9 mouse cellular contexts compared by ENCODE assay signal in the genomic region with DNA sequence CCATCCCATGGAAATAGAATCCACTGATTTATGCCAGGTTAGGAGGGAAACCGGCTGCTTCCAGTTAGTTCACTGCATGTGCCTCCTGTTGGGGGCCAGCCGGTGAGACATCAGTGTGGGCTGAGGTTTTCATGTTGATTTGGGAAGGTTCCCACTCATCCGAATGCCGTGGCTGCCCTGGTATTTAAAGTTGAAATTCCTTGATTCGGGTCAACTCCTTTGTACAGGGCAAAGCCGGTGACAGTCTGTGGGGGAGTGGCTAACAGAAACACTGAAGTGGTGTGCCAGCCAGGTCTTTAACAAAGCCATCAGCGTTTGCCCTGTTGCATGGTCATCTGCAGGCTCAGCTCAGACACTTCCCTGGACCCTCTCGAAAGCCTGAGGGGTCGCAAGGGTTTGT. TPM values are rescaled to one million over a fixed set of nuclear protein-coding genes. Genes with fewer than 3 reads are reported as not detected.
DNase-seq lines count a peak whose midpoint lies in the region; ATAC-seq and TF ChIP-seq lines count a peak whose summit lies in the region.
"Had no signal": no experiment of that assay in that cellular context is flagged by ENCODE, and none has a peak within 500 bp of the region (broad histone marks: within the 10 kb centered on the region; RNA-seq: fewer than 3 reads in every experiment).

No protein-coding gene starts in this region.

- H3K27ac ChIP-seq in heart, embryonic 10.5 days: no peak overlapping the region
- H3K27ac ChIP-seq in heart, embryonic 11.5 days (ENCODE audit: low read depth, low read length): no peak overlapping the region
- H3K27ac ChIP-seq in embryonic facial prominence, embryonic 14.5 days (replicated peaks; ENCODE audit: low read depth, low read length): no peak overlapping the region
- peak overlapping the region; percentile 63; the same call in 1 of the 2 replicates for H3K27ac ChIP-seq in kidney, postnatal 0 days
- no peak overlapping the region for H3K27ac ChIP-seq in neural tube, embryonic 11.5 days (ENCODE audit: low read depth, low read length)
- H3K27ac ChIP-seq: liver, embryonic 13.5 days had no signal

- peaks cover 5% of the 10 kb centered on the region; the same call in 1 of the 2 replicates for H3K9me3 ChIP-seq in heart, embryonic 10.5 days
- peaks cover 5% of the 10 kb centered on the region; the same call in 1 of the 2 replicates for H3K9me3 ChIP-seq in heart, embryonic 11.5 days (replicated peaks; ENCODE audit: control insufficient read depth, low read length)
- H3K9me3 ChIP-seq in embryonic facial prominence, embryonic 14.5 days (ENCODE audit: control insufficient read depth, low read length): peaks cover 6% of the 10 kb centered on the region; the same call in 1 of the 2 replicates
- no peaks in the 10 kb centered on the region for H3K9me3 ChIP-seq in kidney, postnatal 0 days (replicated peaks; ENCODE audit: low read length)
- H3K9me3 ChIP-seq in neural tube, embryonic 11.5 days (ENCODE audit: control insufficient read depth, low read length): no peaks in the 10 kb centered on the region
- H3K9me3 ChIP-seq: liver, embryonic 13.5 days had no signal

- peak; percentile 74 for DNase-seq in heart, embryonic 10.5 days (ENCODE audit: low spot score)
- peak; percentile 38 for DNase-seq in embryonic facial prominence, embryonic 14.5 days (ENCODE audit: low spot score)
- peak; percentile 84 for DNase-seq in kidney, postnatal 0 days (ENCODE audit: low spot score)
- DNase-seq in neural tube, embryonic 11.5 days (ENCODE audit: low spot score): peak; percentile 35
- no peak for DNase-seq in urinary bladder, postnatal 36 days (ENCODE audit: low spot score in 2 of 2)
- no peak for DNase-seq in layer of hippocampus, adult 18-20 months (ENCODE audit: low spot score in 2 of 2)
- DNase-seq in layer of hippocampus, postnatal 25 days (ENCODE audit: extremely low spot score in 1 of 2, low spot score in 1 of 2): no peak
- DNase-seq: liver, embryonic 13.5 days had no signal

- peaks cover 48% of the 10 kb centered on the region for H3K4me1 ChIP-seq in heart, embryonic 10.5 days
- H3K4me1 ChIP-seq in heart, embryonic 11.5 days (ENCODE audit: control insufficient read depth, insufficient read depth, low read length): peaks cover 20% of the 10 kb centered on the region
- peaks cover 30% of the 10 kb centered on the region for H3K4me1 ChIP-seq in embryonic facial prominence, embryonic 14.5 days (ENCODE audit: control insufficient read depth, insufficient read depth, low read length)
- peaks cover 26% of the 10 kb centered on the region for H3K4me1 ChIP-seq in kidney, postnatal 0 days (replicated peaks; ENCODE audit: insufficient read depth, low read length)
- peaks cover 15% of the 10 kb centered on the region for H3K4me1 ChIP-seq in neural tube, embryonic 11.5 days (ENCODE audit: control insufficient read depth, insufficient read depth, low read length)
- H3K4me1 ChIP-seq: liver, embryonic 13.5 days had no signal

- H3K36me3 ChIP-seq in heart, embryonic 10.5 days: no peaks in the 10 kb centered on the region
- H3K36me3 ChIP-seq in heart, embryonic 11.5 days (ENCODE audit: control insufficient read depth, insufficient read depth, low read length): no peaks in the 10 kb centered on the region
- no peaks in the 10 kb centered on the region for H3K36me3 ChIP-seq in embryonic facial prominence, embryonic 14.5 days (ENCODE audit: control insufficient read depth, insufficient read depth, low read length)
- no peaks in the 10 kb centered on the region for H3K36me3 ChIP-seq in kidney, postnatal 0 days (ENCODE audit: insufficient read depth, low read length)
- H3K36me3 ChIP-seq in neural tube, embryonic 11.5 days (ENCODE audit: control insufficient read depth, insufficient read depth, low read length): no peaks in the 10 kb centered on the region
- H3K36me3 ChIP-seq: liver, embryonic 13.5 days had no signal

- 40% methylated on average over 9 of the region's 9 CpGs for WGBS in heart, embryonic 10.5 days
- 37% methylated on average over 9 of the region's 9 CpGs for WGBS in heart, embryonic 11.5 days (ENCODE audit: insufficient replicate concordance)
- 17% methylated on average over 9 of the region's 9 CpGs for WGBS in embryonic facial prominence, embryonic 14.5 days
- 7% methylated on average over 9 of the region's 9 CpGs for WGBS in kidney, postnatal 0 days
- 21% methylated on average over 9 of the region's 9 CpGs for WGBS in neural tube, embryonic 11.5 days

- no peak; the same call in 1 of the 2 replicates for TF ChIP-seq CTCF in kidney, postnatal 0 days (IDR thresholded peaks at IDR 0.05; ENCODE audit: low read depth)

- H3K27me3 ChIP-seq in heart, embryonic 10.5 days (ENCODE audit: insufficient read depth, poor library complexity, severe bottlenecking): no peaks in the 10 kb centered on the region; the same call in 1 of the 2 replicates
- H3K27me3 ChIP-seq in heart, embryonic 11.5 days (ENCODE audit: control insufficient read depth, insufficient read depth, low read length): no peaks in the 10 kb centered on the region; the same call in 1 of the 2 replicates
- peaks cover 4% of the 10 kb centered on the region; the same call in 1 of the 2 replicates for H3K27me3 ChIP-seq in embryonic facial prominence, embryonic 14.5 days (replicated peaks; ENCODE audit: control insufficient read depth, insufficient read depth, low read length)
- no peaks in the 10 kb centered on the region for H3K27me3 ChIP-seq in kidney, postnatal 0 days (ENCODE audit: insufficient read depth, low read length)
- no peaks in the 10 kb centered on the region for H3K27me3 ChIP-seq in neural tube, embryonic 11.5 days (ENCODE audit: control insufficient read depth, insufficient read depth, low read length)
- H3K27me3 ChIP-seq: liver, embryonic 13.5 days had no signal

- no peak overlapping the region for H3K4me3 ChIP-seq in heart, embryonic 10.5 days
- H3K4me3 ChIP-seq in heart, embryonic 11.5 days (ENCODE audit: low read depth, low read length): no peak overlapping the region
- no peak overlapping the region for H3K4me3 ChIP-seq in embryonic facial prominence, embryonic 14.5 days (ENCODE audit: low read depth, low read length)
- H3K4me3 ChIP-seq in kidney, postnatal 0 days (replicated peaks; ENCODE audit: low read depth, low read length): 0 out of 2 replicates have a peak overlapping the region, but pooled peaks have one; percentile 7
- H3K4me3 ChIP-seq in neural tube, embryonic 11.5 days (ENCODE audit: low read depth, low read length): no peak overlapping the region
- H3K4me3 ChIP-seq: liver, embryonic 13.5 days had no signal

- no peak overlapping the region for H3K4me2 ChIP-seq in heart, embryonic 11.5 days
- peak overlapping the region; percentile 13; the same call in 1 of the 2 replicates for H3K4me2 ChIP-seq in embryonic facial prominence, embryonic 14.5 days (ENCODE audit: low read depth, low read length)
- peak overlapping the region; percentile 27 for H3K4me2 ChIP-seq in kidney, postnatal 0 days (ENCODE audit: low read length)
- no peak overlapping the region for H3K4me2 ChIP-seq in neural tube, embryonic 11.5 days (ENCODE audit: low read depth)
- H3K4me2 ChIP-seq: liver, embryonic 13.5 days had no signal

- no peak for ATAC-seq in heart, embryonic 11.5 days (replicated peaks; ENCODE audit: insufficient number of reproducible peaks, low FRiP score, low TSS enrichment)
- ATAC-seq in embryonic facial prominence, embryonic 14.5 days (ENCODE audit: low read depth): no peak
- ATAC-seq in kidney, postnatal 0 days (replicated peaks; ENCODE audit: low FRiP score, low read depth): peak; percentile 71
- no peak for ATAC-seq in neural tube, embryonic 11.5 days (ENCODE audit: insufficient read depth, low FRiP score, low TSS enrichment)

- no peak overlapping the region for H3K9ac ChIP-seq in heart, embryonic 11.5 days (ENCODE audit: low read depth, low read length)
- H3K9ac ChIP-seq in embryonic facial prominence, embryonic 14.5 days (ENCODE audit: low read depth, low read length): no peak overlapping the region
- 0 out of 2 replicates have a peak overlapping the region, but pooled peaks have one; percentile 4 for H3K9ac ChIP-seq in kidney, postnatal 0 days (ENCODE audit: low read depth, low read length)
- no peak overlapping the region for H3K9ac ChIP-seq in neural tube, embryonic 11.5 days (ENCODE audit: low read length)
- H3K9ac ChIP-seq: liver, embryonic 13.5 days had no signal

RNA-seq across cellular contexts. Expression of gene Gm10320, which starts 41.6 kb away (rescaled TPM):
- 0.48 and 0.82 TPM in 2 replicates for polyA plus RNA-seq in heart, embryonic 10.5 days (2016; fragmentation: Nextera tagmentation; extraction: Ambion mirVana)
- 0.37 and 0.65 TPM in 2 replicates for polyA plus RNA-seq in heart, embryonic 11.5 days (2014; fragmentation: Nextera tagmentation; extraction: Ambion mirVana)
- polyA plus RNA-seq in embryonic facial prominence, embryonic 14.5 days (2014; fragmentation: Nextera tagmentation; extraction: Ambion mirVana): 1.5 and 2.4 TPM in 2 replicates
- 1.8 and 2.1 TPM in 2 replicates for polyA plus RNA-seq in kidney, postnatal 0 days (2015; fragmentation: Nextera tagmentation; extraction: Ambion mirVana)
- 1.1 and 1.4 TPM in 2 replicates for polyA plus RNA-seq in neural tube, embryonic 11.5 days (2014; fragmentation: Nextera tagmentation; extraction: Ambion mirVana)
- total RNA-seq in layer of hippocampus, adult 18-20 months (2021): not detected
- not detected for total RNA-seq in layer of hippocampus, postnatal 25 days (2021)

Comparison
In these comparisons a context has a peak if more than half of its experiments do, and no peak if none do; other contexts are left out.
1. DNase-seq: peak in heart, embryonic 10.5 days (single experiment), embryonic facial prominence, embryonic 14.5 days (single experiment), kidney, postnatal 0 days (single experiment) and neural tube, embryonic 11.5 days (single experiment); none in urinary bladder, postnatal 36 days (0 of 2), layer of hippocampus, adult 18-20 months (0 of 2) and layer of hippocampus, postnatal 25 days (0 of 2).
2. H3K4me2 ChIP-seq: peak in embryonic facial prominence, embryonic 14.5 days (single experiment) and kidney, postnatal 0 days (single experiment); none in heart, embryonic 11.5 days (single experiment) and neural tube, embryonic 11.5 days (single experiment).